Mouse (Mus musculus) neutrophil, adult 83 days (primary cell): Measurements from ENCODE around the gene Birc2. TPM values are rescaled to one million over a fixed set of nuclear protein-coding genes. Genes with fewer than 3 reads are reported as not detected.

ENCODE experiments used
- total RNA-seq, 2 experiments: library from RNA; stranded (reverse); gene quantifications; one replicate each; pipeline ENCODE4 v1.2.4; 2023

Gene Birc2
- 10 to 100 TPM; 36.9 to 37.3 TPM for total RNA-seq

DNA sequence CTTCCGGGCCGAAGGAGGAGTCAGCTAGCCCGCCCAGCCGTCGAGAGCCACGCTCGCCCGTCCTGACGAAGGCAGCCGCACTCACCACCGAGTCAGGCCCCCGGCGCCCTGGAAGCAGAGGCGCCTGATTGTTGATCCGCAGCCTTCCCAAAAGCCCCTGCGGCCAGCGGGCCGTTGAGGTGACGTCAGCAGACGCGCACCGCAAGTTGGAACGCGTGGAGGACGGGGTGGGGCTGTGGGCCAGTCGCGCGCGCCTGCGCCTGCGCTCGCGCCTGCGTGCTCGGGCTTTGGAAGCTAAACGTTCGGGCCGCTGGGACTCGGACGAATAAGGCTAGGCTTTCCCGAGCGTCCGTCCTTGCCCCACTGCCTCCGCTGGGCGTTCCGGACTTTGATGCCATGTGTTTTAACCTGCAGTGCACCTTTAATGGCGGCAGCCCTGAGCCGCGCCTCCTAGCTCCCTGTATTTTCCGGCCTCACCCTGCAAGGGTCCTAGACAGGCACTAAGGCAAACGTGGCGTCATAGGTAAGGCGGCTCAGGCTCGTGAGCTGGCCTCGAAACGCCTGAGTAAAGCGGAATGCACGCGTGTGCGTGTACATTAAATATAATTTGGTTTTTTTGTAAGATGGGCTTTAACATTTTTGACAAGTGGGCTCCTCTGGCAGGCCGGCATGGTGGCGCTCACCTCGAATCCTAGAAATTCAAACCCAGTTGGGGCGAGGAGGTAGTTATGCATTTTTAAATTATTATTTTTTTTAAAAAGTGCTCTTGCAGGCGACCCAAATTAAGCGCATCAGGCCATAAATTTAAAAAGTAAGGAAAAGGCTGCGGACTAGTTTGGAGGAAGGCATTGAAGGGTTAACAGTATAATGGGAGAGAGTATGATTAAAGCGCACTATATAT lies at the start of gene Birc2:
TSS of gene Birc2 (minus strand) at position 160 of the 901 bp plus-strand sequence.

DNA sequence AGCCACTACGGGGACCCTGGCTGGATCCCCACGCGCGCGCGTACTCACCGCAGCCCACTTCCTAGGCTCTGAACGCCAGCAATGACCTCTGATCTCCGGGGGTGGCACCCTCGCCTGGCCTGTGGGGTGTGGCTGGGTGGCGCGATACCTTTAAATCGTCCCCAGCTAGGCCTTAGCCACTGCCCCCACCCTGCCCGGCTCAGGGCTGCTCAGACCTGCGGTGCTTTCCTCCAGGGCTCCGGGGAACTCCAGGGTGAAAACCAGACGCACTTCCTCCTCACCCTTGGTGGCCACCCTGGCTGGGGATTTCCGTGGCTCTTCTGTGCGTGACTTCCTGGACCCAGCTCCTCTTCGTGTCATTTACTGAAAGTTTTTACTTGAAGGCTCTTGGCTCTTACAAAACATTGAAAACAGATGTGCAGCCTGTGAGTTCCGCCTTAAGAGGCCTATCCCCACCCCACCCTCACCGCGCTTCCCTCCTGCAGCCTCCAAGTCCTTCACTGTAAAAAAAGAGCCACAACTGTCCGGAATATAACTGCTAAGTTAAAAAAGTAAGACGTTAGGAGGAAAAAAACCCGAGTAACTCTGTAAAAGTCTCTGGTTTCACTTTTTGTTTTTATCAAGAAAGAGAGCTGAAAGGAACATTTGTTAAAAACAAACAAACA lies 36.0 kb upstream of the Birc2 start, which contains the start of gene Birc3:
TSS of gene Birc3 (minus strand) at position 412 of the 665 bp plus-strand sequence.

Other genes starting within 250 kb of the Birc2 start
- gene Mmp20, start 208.8 kb downstream of the Birc2 start, total RNA-seq, result not detected
- not detected for gene Mmp7, start 145.0 kb downstream of the Birc2 start, total RNA-seq
- 10 to 100 TPM; 47.1 to 54.0 TPM for gene Tmem123, start 73.0 kb downstream of the Birc2 start, total RNA-seq
- gene Birc3, start 36.1 kb upstream of the Birc2 start, total RNA-seq, result 100 to 1,000 TPM; 104 to 119 TPM
- under 1 TPM; 0.28 to 0.60 TPM for gene Yap1, start 167.5 kb upstream of the Birc2 start, total RNA-seq
- not detected for gene Cfap300, start 205.8 kb upstream of the Birc2 start, total RNA-seq